Mouse (Mus musculus) E14TG2a.4 (cell line): ENCODE results near the gene Ccdc78.

ENCODE experiments used
- CTCF ChIP-seq: conservative IDR thresholded peaks from 2 replicates; pipeline ENCODE4 v1.5.1; 2014; ENCODE audit warnings: low read length
- NANOG ChIP-seq: IDR thresholded peaks from 2 replicates; pipeline ENCODE4 v1.6.1; 2014; ENCODE audit warnings: borderline replicate concordance, low read length, mixed read lengths
- POU5F1 ChIP-seq: IDR thresholded peaks from 2 replicates; pipeline ENCODE4 v1.6.1; 2014; ENCODE audit warnings: low read length, borderline replicate concordance

DNA sequence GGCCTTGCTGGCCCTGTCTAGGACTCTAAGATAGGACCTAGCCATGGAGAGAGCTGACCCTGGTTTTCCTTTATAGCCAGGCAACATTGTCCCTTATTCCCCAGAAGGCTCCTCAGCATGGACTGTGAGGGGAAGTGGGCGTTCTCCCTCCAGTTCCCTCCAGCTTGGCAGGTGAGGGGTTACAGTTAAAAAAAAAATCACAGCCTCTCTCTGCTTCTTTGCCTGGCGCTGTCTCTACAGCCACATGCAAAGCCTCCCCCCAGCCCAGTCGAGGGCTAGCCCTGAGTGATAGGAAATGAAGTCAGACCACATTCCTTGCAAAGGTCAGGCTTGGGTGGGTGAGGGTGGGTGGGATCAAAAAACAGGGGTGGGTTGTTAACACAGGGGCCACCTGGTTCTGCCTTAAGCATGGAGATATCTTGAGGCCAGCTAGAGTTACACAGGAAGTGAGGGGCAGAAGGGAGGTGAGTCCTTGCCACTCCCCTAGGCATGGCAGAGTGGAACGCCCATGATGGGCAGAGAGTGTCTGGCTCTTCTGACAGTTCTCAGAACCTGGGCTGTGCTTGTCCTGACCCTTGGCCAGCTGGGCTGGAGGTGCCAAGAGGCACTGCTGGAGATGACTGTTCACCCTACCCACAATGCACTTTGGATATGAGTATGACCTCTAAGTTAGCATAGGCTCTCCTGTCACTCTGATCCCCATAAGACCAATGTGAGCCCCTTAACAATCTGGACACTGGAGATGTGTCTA is 30.6 kb upstream of the Ccdc78 start:
- no peak for TF ChIP-seq CTCF
- TF ChIP-seq NANOG = no peak
- no peak for TF ChIP-seq POU5F1
